Mouse (Mus musculus): ENCODE data around the gene Slc16a11. TPM values are rescaled to one million over a fixed set of nuclear protein-coding genes. Genes with fewer than 3 reads are reported as not detected.

Gene Slc16a11
- polyA plus RNA-seq, 1 experiment from 2014 or later: 3.6 TPM

DNA sequence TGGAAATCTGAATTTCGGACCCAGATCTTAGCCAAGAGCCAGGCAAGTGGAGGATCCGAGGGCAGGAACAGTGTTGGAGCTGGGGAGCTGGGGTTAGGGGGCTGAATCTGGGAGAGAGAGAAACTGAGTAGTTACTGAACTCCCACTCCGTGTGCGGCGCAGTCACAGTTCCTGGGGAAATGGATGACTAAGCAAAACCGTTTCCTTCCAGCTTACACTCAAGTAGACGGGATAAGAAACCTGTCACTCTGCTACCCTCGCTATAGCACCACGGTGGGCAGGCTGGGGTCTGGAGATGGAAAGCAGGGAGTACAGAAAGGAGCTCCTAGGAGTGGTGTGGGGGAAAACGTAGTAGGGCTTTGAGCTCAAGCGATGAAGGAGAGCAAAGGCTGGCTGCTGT lies 37.6 kb downstream of the Slc16a11 start:
- 65% methylated on average over 11 of the region's 11 CpGs for WGBS
- ATAC-seq: no peak

DNA sequence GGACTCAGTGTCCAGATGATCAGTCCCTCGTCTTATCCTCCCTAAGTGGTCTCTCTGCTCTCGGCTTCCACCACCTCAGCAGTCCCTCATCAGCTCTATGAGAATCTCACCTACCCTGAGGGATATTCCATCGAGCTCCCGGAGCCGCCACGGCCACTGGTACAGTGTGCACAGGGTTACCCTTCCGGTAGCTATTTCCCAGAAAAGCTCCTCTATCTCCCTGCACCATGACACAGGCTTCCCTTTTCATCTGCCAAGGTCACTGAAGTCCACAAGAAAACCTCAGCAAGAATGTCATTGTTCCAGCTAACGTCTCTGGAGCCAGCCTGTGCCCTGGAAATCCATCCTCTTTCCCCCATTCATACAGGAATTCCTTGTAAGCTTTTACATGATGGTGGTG lies 39.3 kb downstream of the Slc16a11 start:
- Histone ChIP-seq H3K4me1 (replicated peaks; ENCODE audit: control insufficient read depth, insufficient read depth, low read length) (no peaks in the 10 kb centered on the region), H3K9me3 (ENCODE audit: control insufficient read depth) (no peaks in the 10 kb centered on the region), H3K4me3 (ENCODE audit: low read depth, low read length) (no peak overlapping the region), H3K27ac (ENCODE audit: low read depth, low read length) (no peak overlapping the region), H3K36me3 (ENCODE audit: control insufficient read depth, insufficient read depth) (no peaks in the 10 kb centered on the region), H3K4me2 (replicated peaks; ENCODE audit: low read depth) (no peak overlapping the region), H3K9ac (ENCODE audit: low read depth, low read length) (no peak overlapping the region), H3K27me3 (replicated peaks; ENCODE audit: control insufficient read depth, insufficient read depth, low read length) (peaks cover 32% of the 10 kb centered on the region)
- ATAC-seq: no peak
- WGBS: 78% methylated on average over 8 of the region's 8 CpGs
- no peak for TF ChIP-seq CTCF (IDR thresholded peaks at IDR 0.05; ENCODE audit: low read depth)

More for the DNA sequence above, 37.6 kb downstream of the Slc16a11 start:
- no peak overlapping the region for H3K4me2 ChIP-seq (replicated peaks; ENCODE audit: low read depth)
- H3K4me1 ChIP-seq (replicated peaks; ENCODE audit: control insufficient read depth, insufficient read depth, low read length): no peaks in the 10 kb centered on the region
- no peak overlapping the region for H3K9ac ChIP-seq (ENCODE audit: low read depth, low read length)
- no peaks in the 10 kb centered on the region for H3K36me3 ChIP-seq (ENCODE audit: control insufficient read depth, insufficient read depth)
- peaks cover 29% of the 10 kb centered on the region for H3K27me3 ChIP-seq (replicated peaks; ENCODE audit: control insufficient read depth, insufficient read depth, low read length)
- no peak overlapping the region for H3K27ac ChIP-seq (ENCODE audit: low read depth, low read length)
- H3K4me3 ChIP-seq (ENCODE audit: low read depth, low read length): no peak overlapping the region
- TF ChIP-seq CTCF (IDR thresholded peaks at IDR 0.05; ENCODE audit: low read depth): no peak
- H3K9me3 ChIP-seq (ENCODE audit: control insufficient read depth): no peaks in the 10 kb centered on the region

DNA sequence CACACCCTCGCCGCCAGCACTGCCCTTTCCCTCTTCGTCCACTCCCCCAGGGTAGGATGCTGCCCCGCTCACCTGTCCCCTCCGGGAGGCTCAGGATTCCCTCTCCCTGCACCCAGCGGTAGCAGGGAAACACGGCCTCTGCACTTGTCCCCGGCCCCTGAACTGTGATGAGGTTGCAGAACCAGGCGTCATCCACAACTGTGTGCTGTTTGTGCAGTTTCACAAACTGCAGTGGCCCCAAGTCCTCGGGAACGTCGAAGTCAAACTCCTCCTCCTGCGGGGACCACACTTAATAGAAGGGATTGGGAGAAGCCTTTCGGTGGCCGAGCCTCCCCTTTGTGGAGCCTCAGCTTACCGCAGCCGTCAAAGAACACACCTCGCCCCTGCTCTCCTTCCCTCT lies 41.8 kb downstream of the Slc16a11 start:
- no peak overlapping the region for H3K9ac ChIP-seq (ENCODE audit: low read depth, low read length)

DNA sequence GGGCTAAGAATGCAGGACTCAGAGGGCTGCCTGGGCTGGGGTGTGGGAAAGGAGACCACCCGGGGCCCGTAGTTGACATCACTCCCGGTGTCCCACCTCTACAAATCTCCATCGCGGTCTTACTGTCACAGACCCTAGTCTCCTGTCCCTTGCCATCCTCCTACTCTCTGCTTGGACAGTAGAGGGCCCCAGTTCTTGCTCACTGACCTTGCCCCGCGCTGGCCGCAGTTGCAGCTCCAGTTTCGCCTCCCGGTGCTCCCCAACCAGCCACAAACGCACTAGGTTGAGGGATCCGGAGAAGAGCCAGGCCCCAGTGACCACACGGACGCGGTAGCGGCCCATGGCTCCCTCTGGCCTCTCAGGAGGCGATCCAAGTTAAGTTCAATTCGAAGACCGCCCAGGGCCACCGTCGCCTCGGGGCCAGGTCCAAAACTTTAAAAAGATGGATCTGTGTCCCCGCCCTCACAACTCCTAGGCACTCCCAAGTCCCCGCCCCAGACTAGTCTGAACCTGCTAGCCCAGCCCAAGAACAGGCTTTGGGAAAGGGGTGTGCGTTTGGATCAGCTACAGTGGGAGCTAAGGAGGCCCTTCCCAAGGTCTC lies 42.5 kb downstream of the Slc16a11 start, which contains the start of gene Alox12:
Alox12 (minus strand) TSS at position 423 of the 601 bp plus-strand sequence.
- peak within 1 kb of the TSS; percentile 55 for H3K4me2 ChIP-seq (replicated peaks; ENCODE audit: low read depth)
- H3K9ac ChIP-seq (ENCODE audit: low read depth, low read length): no peak within 1 kb of the TSS
- peak within 1 kb of the TSS; percentile 27 for H3K4me3 ChIP-seq (ENCODE audit: low read depth, low read length)
- H3K27ac ChIP-seq (ENCODE audit: low read depth, low read length): no peak within 1 kb of the TSS
- no peak; the same call in 1 of the 2 replicates for ATAC-seq
- no peaks in the 10 kb centered on the region for H3K4me1 ChIP-seq (replicated peaks; ENCODE audit: control insufficient read depth, insufficient read depth, low read length)
- peaks cover 32% of the 10 kb centered on the region for H3K27me3 ChIP-seq (replicated peaks; ENCODE audit: control insufficient read depth, insufficient read depth, low read length)
- TF ChIP-seq CTCF (IDR thresholded peaks at IDR 0.05; ENCODE audit: low read depth): peak; percentile 63
- H3K9me3 ChIP-seq (ENCODE audit: control insufficient read depth): no peaks in the 10 kb centered on the region
- H3K36me3 ChIP-seq (ENCODE audit: control insufficient read depth, insufficient read depth): no peaks in the 10 kb centered on the region
- 2% methylated on average over 25 of the region's 25 CpGs for WGBS

More for the DNA sequence above, 41.8 kb downstream of the Slc16a11 start:
- WGBS: 4% methylated on average over 18 of the region's 18 CpGs
- H3K4me2 ChIP-seq (replicated peaks; ENCODE audit: low read depth): peak overlapping the region; percentile 55
- no peaks in the 10 kb centered on the region for H3K9me3 ChIP-seq (ENCODE audit: control insufficient read depth)
- peaks cover 32% of the 10 kb centered on the region for H3K27me3 ChIP-seq (replicated peaks; ENCODE audit: control insufficient read depth, insufficient read depth, low read length)
- peak overlapping the region; percentile 27 for H3K4me3 ChIP-seq (ENCODE audit: low read depth, low read length)
- no peaks in the 10 kb centered on the region for H3K4me1 ChIP-seq (replicated peaks; ENCODE audit: control insufficient read depth, insufficient read depth, low read length)
- no peak for TF ChIP-seq CTCF (IDR thresholded peaks at IDR 0.05; ENCODE audit: low read depth)
- H3K27ac ChIP-seq (ENCODE audit: low read depth, low read length): no peak overlapping the region
- no peak for ATAC-seq
- H3K36me3 ChIP-seq (ENCODE audit: control insufficient read depth, insufficient read depth): no peaks in the 10 kb centered on the region

DNA sequence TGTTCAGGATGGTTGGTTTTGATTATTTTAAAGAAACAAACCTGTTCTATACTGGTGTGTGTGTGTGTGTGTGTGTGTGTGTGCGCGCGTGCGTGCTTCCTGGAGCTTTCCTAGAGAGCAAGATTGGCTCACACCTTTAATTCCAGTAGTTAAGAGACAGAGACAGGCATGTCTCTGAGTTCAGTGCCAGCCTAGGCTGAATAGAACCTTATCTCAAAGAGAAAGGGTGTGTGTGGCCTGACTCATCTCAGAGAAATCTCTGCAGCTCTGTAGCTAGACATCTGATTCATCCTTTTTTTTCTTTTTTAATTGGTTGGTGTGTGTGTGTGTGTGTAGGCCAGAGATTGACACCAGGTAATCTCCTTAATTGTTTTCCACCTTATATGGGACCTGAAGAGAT lies 46.5 kb downstream of the Slc16a11 start:
- Histone ChIP-seq H3K27ac (ENCODE audit: low read depth, low read length) (no peak overlapping the region), H3K36me3 (ENCODE audit: control insufficient read depth, insufficient read depth) (no peaks in the 10 kb centered on the region), H3K4me1 (replicated peaks; ENCODE audit: control insufficient read depth, insufficient read depth, low read length) (no peaks in the 10 kb centered on the region), H3K4me3 (ENCODE audit: low read depth, low read length) (no peak overlapping the region), H3K9me3 (ENCODE audit: control insufficient read depth) (no peaks in the 10 kb centered on the region), H3K27me3 (replicated peaks; ENCODE audit: control insufficient read depth, insufficient read depth, low read length) (peaks cover 19% of the 10 kb centered on the region), H3K9ac (ENCODE audit: low read depth, low read length) (no peak overlapping the region), H3K4me2 (replicated peaks; ENCODE audit: low read depth) (no peak overlapping the region)
- no peak for ATAC-seq
- 79% methylated on average over 4 of the region's 4 CpGs for WGBS
- TF ChIP-seq CTCF (IDR thresholded peaks at IDR 0.05; ENCODE audit: low read depth): no peak

DNA sequence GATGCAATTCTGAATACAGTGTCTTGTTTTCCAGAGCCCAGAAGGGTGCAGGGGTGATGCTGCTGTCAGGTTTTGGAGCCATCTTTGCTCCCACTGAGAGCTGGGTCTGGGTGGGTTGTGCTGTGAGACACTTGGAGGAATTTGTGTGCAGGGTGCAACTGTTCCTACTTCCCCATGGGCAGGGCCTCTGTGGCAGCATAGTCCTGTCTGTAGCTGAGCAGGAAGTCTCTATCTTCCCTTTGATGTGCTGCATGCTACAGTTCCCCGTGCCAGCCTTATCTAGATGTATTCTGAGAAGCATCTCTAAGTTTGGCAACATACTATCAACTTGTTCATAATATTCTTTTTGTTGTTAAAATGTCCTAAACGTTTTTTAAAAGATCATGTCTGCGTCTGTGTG lies 52.7 kb downstream of the Slc16a11 start:
- no peak for TF ChIP-seq CTCF (IDR thresholded peaks at IDR 0.05; ENCODE audit: low read depth)
- 0 out of 2 replicates have a peak, but pooled peaks cover 6% of the 10 kb centered on the region for H3K4me1 ChIP-seq (replicated peaks; ENCODE audit: control insufficient read depth, insufficient read depth, low read length)
- no peaks in the 10 kb centered on the region for H3K36me3 ChIP-seq (ENCODE audit: control insufficient read depth, insufficient read depth)
- no peak for ATAC-seq
- 38% methylated on average over 3 of the region's 3 CpGs for WGBS
- no peak overlapping the region for H3K9ac ChIP-seq (ENCODE audit: low read depth, low read length)
- H3K4me3 ChIP-seq (ENCODE audit: low read depth, low read length): no peak overlapping the region
- no peak overlapping the region for H3K27ac ChIP-seq (ENCODE audit: low read depth, low read length)
- H3K27me3 ChIP-seq (replicated peaks; ENCODE audit: control insufficient read depth, insufficient read depth, low read length): no peaks in the 10 kb centered on the region
- no peaks in the 10 kb centered on the region for H3K9me3 ChIP-seq (ENCODE audit: control insufficient read depth)
- H3K4me2 ChIP-seq (replicated peaks; ENCODE audit: low read depth): no peak overlapping the region
